Mouse (Mus musculus) urinary bladder, postnatal 36 days (tissue): Measurements from ENCODE around the gene Capns1.
"Not testable (repeated sequence)": the region's sequence is repeated elsewhere in the genome, so short reads cannot be mapped to it uniquely, and the experiment has no call there.

ENCODE experiments used
- DNase-seq, 2 experiments: peaks; one replicate each; pipeline ENCODE4 v3.0.0; 2022; ENCODE audit warnings: low spot score in 2 of 2, mixed read lengths in 1 of 2

The Capns1 gene

GRCm38 (mm10) chr7:30202895-30203690 is 4.5 kb upstream of the Capns1 start:
- DNase-seq = peak in 1 of 2 experiments; percentile 54

GRCm38 (mm10) chr7:30200661-30201060 is 2.0 kb upstream of the Capns1 start:
- not testable (repeated sequence) for DNase-seq

- no peak for DNase-seq
Measured at GRCm38 (mm10) chr7:30200200-30200599, 1.6 kb upstream of the Capns1 start.

- DNase-seq = no peak
Measured at GRCm38 (mm10) chr7:30199498-30200139, 1.0 kb upstream of the Capns1 start.

GRCm38 (mm10) chr7:30197592-30198129 is 950 bp downstream of the Capns1 start:
- no peak for DNase-seq

- DNase-seq = peak; percentile 57 to 60
Measured at GRCm38 (mm10) chr7:30196171-30196570, 2.4 kb downstream of the Capns1 start.

- DNase-seq = no peak
Measured at GRCm38 (mm10) chr7:30195461-30195860, 3.1 kb downstream of the Capns1 start.

GRCm38 (mm10) chr7:30194884-30195283 is 3.7 kb downstream of the Capns1 start:
- peak; percentile 88 to 96 for DNase-seq

- peak in 1 of 2 experiments; percentile 30 for DNase-seq
Measured at GRCm38 (mm10) chr7:30194101-30194831, 4.3 kb downstream of the Capns1 start.

GRCm38 (mm10) chr7:30193581-30194100 is 5.0 kb downstream of the Capns1 start:
- DNase-seq = peak; percentile 78 to 84

GRCm38 (mm10) chr7:30193013-30193412 is 5.6 kb downstream of the Capns1 start:
- no peak for DNase-seq

- no peak for DNase-seq
Measured at GRCm38 (mm10) chr7:30192088-30192487, 6.5 kb downstream of the Capns1 start.

GRCm38 (mm10) chr7:30189116-30189491 is 9.5 kb downstream of the Capns1 start:
- DNase-seq = no peak

GRCm38 (mm10) chr7:30188344-30189115 is 10.1 kb downstream of the Capns1 start:
- DNase-seq = no peak

GRCm38 (mm10) chr7:30184641-30185348 is 13.8 kb downstream of the Capns1 start:
- no peak for DNase-seq

GRCm38 (mm10) chr7:30183879-30184289 is 14.7 kb downstream of the Capns1 start, which contains the start of gene Cox7a1:
Cox7a1 (plus strand) TSS chr7:30184144.
- DNase-seq = peak; percentile 81 to 86

- not testable (repeated sequence) for DNase-seq
Measured at GRCm38 (mm10) chr7:30183189-30183588, 15.4 kb downstream of the Capns1 start.

GRCm38 (mm10) chr7:30181929-30182328 is 16.7 kb downstream of the Capns1 start:
- DNase-seq = not testable (repeated sequence)

- DNase-seq = peak; percentile 61 to 67
Measured at GRCm38 (mm10) chr7:30181308-30181707, 17.3 kb downstream of the Capns1 start.

GRCm38 (mm10) chr7:30178256-30178655 is 20.4 kb downstream of the Capns1 start:
- DNase-seq = no peak
